Mouse (Mus musculus) MN1 (cell line): ENCODE data around the gene Cntd1.
A peak's percentile ranks its signal among the peaks of the same experiment; 100 is the strongest.
"Not testable (repeated sequence)": the region's sequence is repeated elsewhere in the genome, so short reads cannot be mapped to it uniquely, and the experiment has no call there.

Source experiments
- DNase-seq: peaks from one replicate; pipeline ENCODE4 v3.0.0-alpha.2; 2016; ENCODE audit warnings: low spot score

Cntd1 gene

GRCm38 (mm10) chr11:101330961-101331360, 52.1 kb downstream of the Cntd1 start:
- DNase-seq = not testable (repeated sequence)

DNA sequence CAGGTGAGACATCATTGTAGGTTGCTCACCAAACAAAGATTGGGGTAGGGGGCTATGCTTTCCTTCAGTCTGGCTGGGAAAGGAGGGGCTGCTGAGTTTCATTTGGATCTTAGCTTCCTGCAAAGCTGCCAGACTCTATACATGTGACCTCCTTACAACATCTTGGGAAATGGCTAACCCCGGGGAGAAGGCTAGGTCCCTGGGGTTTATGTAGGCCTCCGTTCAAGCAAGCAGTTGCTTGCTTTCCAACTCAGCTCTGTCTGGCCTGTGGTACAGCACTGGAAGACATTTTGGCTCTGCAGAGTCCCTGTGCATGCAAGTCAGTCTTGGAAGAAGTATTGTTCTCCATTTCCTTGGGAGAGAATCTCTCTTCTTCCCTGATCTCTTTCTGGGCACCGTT, 53.7 kb downstream of the Cntd1 start:
- DNase-seq = no peak

DNA sequence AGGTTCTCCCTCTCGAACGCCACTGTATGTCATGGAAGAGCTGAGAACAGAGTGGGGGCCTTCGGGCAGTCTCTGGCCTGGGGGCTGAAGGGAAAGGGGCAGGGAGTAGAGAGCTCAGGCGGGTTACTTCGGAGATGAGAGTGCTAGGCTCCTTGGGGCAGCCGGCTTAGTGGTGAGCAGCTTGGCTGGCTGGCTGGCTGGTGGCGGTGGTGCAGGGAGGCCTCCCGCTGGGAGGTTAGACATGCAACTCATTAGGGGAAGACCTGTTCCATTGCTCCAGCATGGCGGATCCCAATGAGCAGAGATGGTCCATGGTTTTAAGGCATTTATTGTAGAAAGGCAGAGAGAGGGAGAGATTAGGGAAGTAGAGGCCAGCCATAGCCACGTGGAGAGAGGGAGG, 55.2 kb downstream of the Cntd1 start:
- DNase-seq = no peak

- no peak for DNase-seq
These were observed 55.7 kb downstream of the Cntd1 start for GRCm38 (mm10) chr11:101334516-101334915.

- DNase-seq = no peak
These were observed 56.9 kb downstream of the Cntd1 start for GRCm38 (mm10) chr11:101335685-101336084.

GRCm38 (mm10) chr11:101338123-101338760, 59.4 kb downstream of the Cntd1 start:
- peak; percentile 82 for DNase-seq
